Mouse (Mus musculus): ENCODE data around the gene Gm30302.

DNA sequence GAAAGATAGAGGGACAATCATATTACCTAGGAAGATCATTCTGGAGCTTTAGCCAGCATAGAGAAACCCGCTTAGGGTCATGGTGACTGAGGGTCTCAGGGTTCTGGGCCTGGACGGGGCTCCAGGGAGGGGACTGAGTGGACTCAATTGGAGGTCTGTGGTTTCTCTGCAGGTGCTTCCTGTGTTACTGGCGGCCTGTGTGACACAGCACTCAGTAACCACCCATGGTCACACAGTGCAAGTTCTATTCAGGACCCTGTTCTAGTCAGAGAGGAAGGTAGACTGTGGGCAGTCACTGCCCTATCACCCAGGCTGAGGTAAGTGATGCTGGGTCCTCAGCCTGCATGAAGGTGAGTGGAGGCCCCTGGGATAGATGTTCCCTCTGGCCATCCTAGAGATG, 14.9 kb downstream of the Gm30302 start:
- TF ChIP-seq CTCF (conservative IDR thresholded peaks at IDR 0.05; ENCODE audit: insufficient read depth, insufficient read length, low read depth, low read length) (no peak), POLR2A (IDR thresholded peaks at IDR 0.05; ENCODE audit: low read depth, low read length) (no peak)

Data from kidney, adult 2 months (tissue).